Mouse (Mus musculus) myocyte (in vitro differentiated cells): Measurements from ENCODE around the gene Sox6. TPM values are rescaled to one million over a fixed set of nuclear protein-coding genes. Genes with fewer than 3 reads are reported as not detected.
A peak's percentile ranks its signal among the peaks of the same experiment; 100 is the strongest.

Experiments used
- H3K27me3 ChIP-seq: one replicate; pipeline ENCODE4 v1.6.1; 2011; ENCODE audit not compliant: control insufficient read depth, insufficient read depth, insufficient read length
- H3K36me3 ChIP-seq: one replicate; pipeline ENCODE4 v1.6.1; 2011; ENCODE audit not compliant: control insufficient read depth, insufficient read depth
- H3K4me2 ChIP-seq: one replicate; pipeline ENCODE4 v1.6.1; 2011; ENCODE audit warnings: low read depth, control low read depth
- H3K4me3 ChIP-seq: one replicate; pipeline ENCODE4 v1.5.1; 2011; ENCODE audit warnings: mild to moderate bottlenecking, control low read depth, moderate library complexity
- H3K79me2 ChIP-seq: one replicate; pipeline ENCODE4 v1.6.1; 2011; ENCODE audit not compliant: control insufficient read depth, insufficient read depth
- H3ac ChIP-seq: one replicate; pipeline ENCODE4 v1.6.1; 2011; ENCODE audit not compliant: control insufficient read depth, insufficient read length
- CEBPB ChIP-seq: IDR thresholded peaks from 2 replicates; pipeline ENCODE4 v1.6.1; 2011; ENCODE audit warnings: mild to moderate bottlenecking, moderate library complexity; ENCODE audit not compliant: poor library complexity, insufficient read depth, severe bottlenecking
- E2F4 ChIP-seq: IDR thresholded peaks from one replicate; pipeline ENCODE4 v1.6.1; 2011; ENCODE audit warnings: mild to moderate bottlenecking, control low read depth, moderate library complexity; ENCODE audit not compliant: insufficient read depth
- MAX ChIP-seq: IDR thresholded peaks from one replicate; pipeline ENCODE4 v1.6.1; 2011; ENCODE audit warnings: low read depth, mild to moderate bottlenecking, control low read depth
- MYOD1 ChIP-seq, 3 experiments: IDR thresholded peaks; one replicate each; pipeline ENCODE4 v1.6.1; 2011; ENCODE audit warnings: control low read depth in 2 of 3, low read depth in 2 of 3, mild to moderate bottlenecking in 2 of 3, moderate library complexity in 1 of 3; ENCODE audit not compliant: insufficient read length in 2 of 3, control insufficient read depth in 1 of 3
- MYOG ChIP-seq, 3 experiments: IDR thresholded peaks; one replicate each; pipeline ENCODE4 v1.6.1; 2011; ENCODE audit warnings: control low read depth in 2 of 3, low read depth in 2 of 3, mild to moderate bottlenecking in 2 of 3; ENCODE audit not compliant: insufficient read length in 2 of 3, control insufficient read depth in 1 of 3, insufficient read depth in 1 of 3
- POLR2A ChIP-seq: IDR thresholded peaks from one replicate; pipeline ENCODE4 v1.6.1; 2011; ENCODE audit warnings: low read depth, mild to moderate bottlenecking, control low read depth, moderate library complexity; ENCODE audit not compliant: insufficient read length
- POLR2AphosphoS2 ChIP-seq: IDR thresholded peaks from one replicate; pipeline ENCODE4 v1.6.1; 2011; ENCODE audit warnings: low read depth, control low read depth; ENCODE audit not compliant: insufficient read length
- REST ChIP-seq: IDR thresholded peaks from one replicate; pipeline ENCODE4 v1.6.1; 2011; ENCODE audit warnings: mild to moderate bottlenecking, control low read depth, moderate library complexity; ENCODE audit not compliant: insufficient read depth, insufficient read length
- SRF ChIP-seq: IDR thresholded peaks from one replicate; pipeline ENCODE4 v1.6.1; 2011; ENCODE audit warnings: low read depth; ENCODE audit not compliant: control insufficient read depth, insufficient read length
- TCF12 ChIP-seq: IDR thresholded peaks from one replicate; pipeline ENCODE4 v1.6.1; 2011; ENCODE audit warnings: mild to moderate bottlenecking, control low read depth; ENCODE audit not compliant: poor library complexity, insufficient read depth, severe bottlenecking
- TCF3 ChIP-seq: IDR thresholded peaks from one replicate; pipeline ENCODE4 v1.6.1; 2011; ENCODE audit warnings: low read depth, control low read depth; ENCODE audit not compliant: insufficient read length
- USF1 ChIP-seq: IDR thresholded peaks from one replicate; pipeline ENCODE4 v1.6.1; 2011; ENCODE audit warnings: low read depth, mild to moderate bottlenecking, control low read depth, moderate library complexity
- polyA plus RNA-seq: library from polyadenylated mRNA; unstranded; fragments of >200 nt; fragmentation: generic; extraction: Trizol; gene quantifications from one replicate; pipeline ENCODE4 v1.2.1, GENCODE M21; 2012; ENCODE audit warnings: missing spikeins

Sox6 gene
- polyA plus RNA-seq, 1 experiment: 0.11 TPM

- H3ac ChIP-seq: no peak overlapping the region
- H3K4me3 ChIP-seq: no peak overlapping the region
- H3K36me3 ChIP-seq: no peaks in the 10 kb centered on the region
- no peak overlapping the region for H3K4me2 ChIP-seq
- H3K79me2 ChIP-seq: no peaks in the 10 kb centered on the region
- TF ChIP-seq REST (no peak), CEBPB (no peak), MYOG (IDR thresholded peaks at IDR 0.05; ENCODE audit: control insufficient read depth in 1 of 3, insufficient read depth in 1 of 3, insufficient read length in 2 of 3, low read depth in 2 of 3) (no peak), TCF12 (no peak), MYOD1 (IDR thresholded peaks at IDR 0.05; ENCODE audit: control insufficient read depth in 1 of 3, insufficient read length in 2 of 3, low read depth in 2 of 3) (no peak), TCF3 (no peak), MAX (no peak), E2F4 (no peak), SRF (no peak), USF1 (no peak)
- H3K27me3 ChIP-seq: no peaks in the 10 kb centered on the region
Measured at GRCm38 (mm10) chr7:115789116-115789823, 249.3 kb downstream of the Sox6 start.

- H3K27me3 ChIP-seq: no peaks in the 10 kb centered on the region
- no peak for TF ChIP-seq CEBPB
- TF ChIP-seq MAX: no peak
- TF ChIP-seq USF1: no peak
- TF ChIP-seq TCF12: no peak
- TF ChIP-seq TCF3: no peak
- no peak for TF ChIP-seq MYOD1 (IDR thresholded peaks at IDR 0.05; ENCODE audit: control insufficient read depth in 1 of 3, insufficient read length in 2 of 3, low read depth in 2 of 3)
- TF ChIP-seq POLR2AphosphoS2: no peak
- TF ChIP-seq MYOG (IDR thresholded peaks at IDR 0.05; ENCODE audit: control insufficient read depth in 1 of 3, insufficient read depth in 1 of 3, insufficient read length in 2 of 3, low read depth in 2 of 3): no peak
- no peak for TF ChIP-seq E2F4
- TF ChIP-seq POLR2A: no peak
- no peak for TF ChIP-seq SRF
- no peak for TF ChIP-seq REST
- H3K79me2 ChIP-seq: no peaks in the 10 kb centered on the region
- no peaks in the 10 kb centered on the region for H3K36me3 ChIP-seq
- no peak overlapping the region for H3K4me2 ChIP-seq
- no peak overlapping the region for H3ac ChIP-seq
- H3K4me3 ChIP-seq: no peak overlapping the region
Measured at GRCm38 (mm10) chr7:115783982-115784917, 254.3 kb downstream of the Sox6 start.

GRCm38 (mm10) chr7:115780148-115780547 lies 258.4 kb downstream of the Sox6 start:
- no peak overlapping the region for H3K4me3 ChIP-seq
- H3K4me2 ChIP-seq: no peak overlapping the region
- TF ChIP-seq TCF12 (no peak), MAX (no peak), MYOD1 (IDR thresholded peaks at IDR 0.05; ENCODE audit: control insufficient read depth in 1 of 3, insufficient read length in 2 of 3, low read depth in 2 of 3) (peak in 2 of 3 experiments; percentile 18 to 21), MYOG (IDR thresholded peaks at IDR 0.05; ENCODE audit: control insufficient read depth in 1 of 3, insufficient read depth in 1 of 3, insufficient read length in 2 of 3, low read depth in 2 of 3) (peak in 1 of 3 experiments; percentile 32), TCF3 (no peak), E2F4 (no peak), POLR2A (no peak), SRF (no peak), REST (no peak)
- H3K79me2 ChIP-seq: no peaks in the 10 kb centered on the region
- no peaks in the 10 kb centered on the region for H3K27me3 ChIP-seq
- no peaks in the 10 kb centered on the region for H3K36me3 ChIP-seq
- H3ac ChIP-seq: no peak overlapping the region

GRCm38 (mm10) chr7:115779544-115779943 lies 259.1 kb downstream of the Sox6 start:
- Histone ChIP-seq H3K4me3 (no peak overlapping the region), H3ac (no peak overlapping the region), H3K36me3 (no peaks in the 10 kb centered on the region), H3K27me3 (no peaks in the 10 kb centered on the region), H3K79me2 (no peaks in the 10 kb centered on the region), H3K4me2 (no peak overlapping the region)
- TF ChIP-seq TCF3: no peak
- TF ChIP-seq POLR2A: no peak
- TF ChIP-seq TCF12: no peak
- TF ChIP-seq USF1: no peak
- TF ChIP-seq SRF: no peak
